Mouse (Mus musculus): ENCODE data around the gene Ankrd34a. TPM values are rescaled to one million over a fixed set of nuclear protein-coding genes. Genes with fewer than 3 reads are reported as not detected.

The Ankrd34a gene
- polyA plus RNA-seq, 1 experiment from 2014 or later, result 2.2 TPM

GRCm38 (mm10) chr3:96556651-96557635 is 39.5 kb upstream of the Ankrd34a start:
- H3K4me2 ChIP-seq, result peak overlapping the region; percentile 87
- H3K4me1 ChIP-seq, result peaks cover 48% of the 10 kb centered on the region
- H3K27me3 ChIP-seq (replicated peaks), result no peaks in the 10 kb centered on the region
- H3K36me3 ChIP-seq, result peaks cover 20% of the 10 kb centered on the region
- no peak for ATAC-seq (ENCODE audit: insufficient read depth, low FRiP score, low read depth)
- H3K4me3 ChIP-seq (replicated peaks), result peak overlapping the region; percentile 65
- no peaks in the 10 kb centered on the region for H3K9me3 ChIP-seq
- 2% methylated on average over 22 of the region's 22 CpGs for WGBS
- peak overlapping the region; percentile 96 for H3K27ac ChIP-seq
- peak overlapping the region; percentile 53 for H3K9ac ChIP-seq

DNA sequence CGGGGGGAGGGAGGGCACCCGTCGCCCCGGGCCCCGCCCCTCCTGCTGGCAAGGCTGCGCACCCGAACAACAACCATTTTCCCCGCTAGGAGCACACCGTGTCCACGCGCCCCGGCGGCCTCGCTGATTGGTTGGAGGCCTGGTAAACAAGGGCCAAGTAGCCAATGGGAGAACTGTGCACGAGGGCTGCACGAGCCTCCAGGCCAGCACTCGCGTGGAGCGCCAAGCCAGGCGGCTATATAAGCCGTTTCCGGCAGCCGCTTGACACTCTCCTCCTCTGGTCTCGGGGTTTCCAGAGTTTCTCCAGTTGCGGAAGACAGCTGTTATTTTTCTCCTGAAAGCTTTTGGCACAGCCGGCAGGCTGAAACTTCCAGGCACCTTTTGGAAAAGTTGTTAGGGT is 38.7 kb upstream of the Ankrd34a start, which contains the start of gene Txnip:
TSS of gene Txnip (plus strand) at position 264 of the 400 bp plus-strand sequence.
- H3K9me3 ChIP-seq, result no peaks in the 10 kb centered on the region
- H3K4me1 ChIP-seq, result peaks cover 53% of the 10 kb centered on the region

DNA sequence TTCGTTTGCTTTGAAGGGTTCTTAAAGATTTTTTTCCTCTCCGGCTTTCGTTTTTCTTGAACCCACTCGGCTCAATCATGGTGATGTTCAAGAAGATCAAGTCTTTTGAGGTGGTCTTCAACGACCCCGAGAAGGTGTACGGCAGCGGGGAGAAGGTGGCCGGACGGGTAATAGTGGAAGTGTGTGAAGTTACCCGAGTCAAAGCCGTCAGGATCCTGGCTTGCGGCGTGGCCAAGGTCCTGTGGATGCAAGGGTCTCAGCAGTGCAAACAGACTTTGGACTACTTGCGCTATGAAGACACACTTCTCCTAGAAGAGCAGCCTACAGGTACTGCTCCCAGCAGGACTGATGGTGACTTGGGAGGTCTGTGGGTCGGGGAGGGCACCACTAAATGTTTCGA is 38.3 kb upstream of the Ankrd34a start:
- H3K4me1 ChIP-seq, result peaks cover 53% of the 10 kb centered on the region

More for the DNA sequence above, 38.7 kb upstream of the Ankrd34a start, which contains the start of gene Txnip:
- H3K9ac ChIP-seq, result peak within 1 kb of the TSS; percentile 77
- H3K27ac ChIP-seq, result peak within 1 kb of the TSS; percentile 96
- peaks cover 20% of the 10 kb centered on the region for H3K36me3 ChIP-seq
- H3K4me2 ChIP-seq, result peak within 1 kb of the TSS; percentile 87
- no peaks in the 10 kb centered on the region for H3K27me3 ChIP-seq (replicated peaks)
- under 1% methylated on average over 26 of the region's 26 CpGs for WGBS
- H3K4me3 ChIP-seq (replicated peaks), result peak within 1 kb of the TSS; percentile 65
- peak; percentile 99 for ATAC-seq (ENCODE audit: insufficient read depth, low FRiP score, low read depth)

GRCm38 (mm10) chr3:96558668-96559196 is 37.7 kb upstream of the Ankrd34a start:
- Histone ChIP-seq H3K4me2 (peak overlapping the region; percentile 60), H3K36me3 (peaks cover 20% of the 10 kb centered on the region), H3K9ac (peak overlapping the region; percentile 77), H3K4me1 (peaks cover 50% of the 10 kb centered on the region), H3K27ac (peak overlapping the region; percentile 96), H3K27me3 (replicated peaks) (no peaks in the 10 kb centered on the region), H3K9me3 (no peaks in the 10 kb centered on the region), H3K4me3 (replicated peaks) (peak overlapping the region; percentile 65)
- no peak for ATAC-seq (ENCODE audit: insufficient read depth, low FRiP score, low read depth)
- 12% methylated on average over 10 of the region's 10 CpGs for WGBS

More for the DNA sequence above, 38.3 kb upstream of the Ankrd34a start:
- peaks cover 20% of the 10 kb centered on the region for H3K36me3 ChIP-seq
- under 1% methylated on average over 17 of the region's 17 CpGs for WGBS
- H3K4me2 ChIP-seq, result peak overlapping the region; percentile 60
- ATAC-seq (ENCODE audit: insufficient read depth, low FRiP score, low read depth), result no peak
- H3K27ac ChIP-seq, result peak overlapping the region; percentile 96
- H3K27me3 ChIP-seq (replicated peaks), result no peaks in the 10 kb centered on the region
- H3K4me3 ChIP-seq (replicated peaks), result peak overlapping the region; percentile 65
- no peaks in the 10 kb centered on the region for H3K9me3 ChIP-seq
- peak overlapping the region; percentile 77 for H3K9ac ChIP-seq

DNA sequence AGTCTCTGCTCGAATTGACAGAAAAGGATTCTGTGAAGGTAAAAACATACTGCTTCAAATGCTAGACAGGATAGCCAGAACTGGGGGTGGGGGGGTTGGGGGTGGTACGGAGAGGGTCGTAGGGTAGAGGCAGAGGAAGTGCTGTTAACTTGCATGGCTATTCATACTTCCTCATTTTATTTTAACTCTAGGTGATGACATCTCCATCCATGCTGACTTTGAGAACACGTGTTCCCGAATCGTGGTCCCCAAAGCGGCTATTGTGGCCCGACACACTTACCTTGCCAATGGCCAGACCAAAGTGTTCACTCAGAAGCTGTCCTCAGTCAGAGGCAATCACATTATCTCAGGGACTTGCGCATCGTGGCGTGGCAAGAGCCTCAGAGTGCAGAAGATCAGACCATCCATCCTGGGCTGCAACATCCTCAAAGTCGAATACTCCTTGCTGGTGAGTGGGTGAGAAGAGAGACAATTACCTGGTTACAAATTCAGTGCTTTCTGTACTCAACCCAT is 37.0 kb upstream of the Ankrd34a start:
- peak overlapping the region; percentile 77; the same call in 1 of the 2 replicates for H3K9ac ChIP-seq
- H3K4me3 ChIP-seq (replicated peaks), result peak overlapping the region; percentile 65
- 57% methylated on average over 12 of the region's 12 CpGs for WGBS
- H3K36me3 ChIP-seq, result peaks cover 20% of the 10 kb centered on the region
- H3K9me3 ChIP-seq, result no peaks in the 10 kb centered on the region
- no peaks in the 10 kb centered on the region for H3K27me3 ChIP-seq (replicated peaks)
- ATAC-seq (ENCODE audit: insufficient read depth, low FRiP score, low read depth), result no peak
- H3K27ac ChIP-seq, result peak overlapping the region; percentile 58
- peaks cover 46% of the 10 kb centered on the region for H3K4me1 ChIP-seq
- H3K4me2 ChIP-seq, result peak overlapping the region; percentile 60

- ATAC-seq (ENCODE audit: insufficient read depth, low FRiP score, low read depth), result no peak
- Histone ChIP-seq H3K4me2 (peak overlapping the region; percentile 60), H3K9me3 (no peaks in the 10 kb centered on the region), H3K36me3 (peaks cover 20% of the 10 kb centered on the region), H3K4me3 (replicated peaks) (peak overlapping the region; percentile 65), H3K27me3 (replicated peaks) (no peaks in the 10 kb centered on the region), H3K27ac (peak overlapping the region; percentile 58), H3K4me1 (peaks cover 43% of the 10 kb centered on the region), H3K9ac (peak overlapping the region; percentile 5; the same call in 1 of the 2 replicates)
- 68% methylated on average over 23 of the region's 23 CpGs for WGBS
Observed at GRCm38 (mm10) chr3:96559911-96560850, 36.3 kb upstream of the Ankrd34a start.

DNA sequence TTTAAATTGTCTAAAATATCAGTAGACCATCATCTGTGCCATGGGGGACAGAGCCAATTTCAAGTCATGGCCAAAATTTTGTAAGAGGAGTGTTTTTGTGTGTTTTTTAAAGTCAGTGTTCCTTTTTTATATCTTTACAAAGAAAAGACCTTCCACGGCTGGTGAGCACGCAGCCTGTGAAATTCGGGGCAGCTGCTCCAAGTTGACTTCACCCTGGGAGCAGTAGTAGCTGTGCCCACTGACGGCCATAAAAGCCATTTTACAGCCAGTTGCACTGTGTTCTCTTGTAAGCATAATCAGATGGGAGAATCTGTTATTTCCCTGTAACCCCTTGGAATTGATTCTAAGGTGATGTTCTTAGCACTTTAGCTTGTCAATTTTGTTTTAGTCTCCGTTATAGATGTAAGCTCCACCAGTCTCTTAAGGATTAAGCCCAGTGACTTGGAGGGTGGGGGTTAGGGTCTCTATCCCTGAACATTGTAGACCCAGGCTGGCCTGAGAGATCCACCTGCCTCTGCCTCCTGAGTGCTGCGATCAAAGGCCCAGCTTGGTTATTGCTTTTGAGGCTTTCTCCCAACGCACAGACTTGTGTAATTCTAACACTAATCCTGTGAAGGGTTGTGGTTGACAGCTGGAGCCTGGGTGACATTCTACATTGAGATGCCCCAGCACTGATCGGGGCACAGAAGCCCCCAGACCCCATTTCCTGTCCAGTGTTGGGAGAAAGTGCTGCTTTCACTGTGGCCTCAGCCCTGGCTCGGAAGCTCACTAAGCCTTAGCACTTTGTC is 35.4 kb upstream of the Ankrd34a start:
- H3K27ac ChIP-seq, result peak overlapping the region; percentile 58
- H3K36me3 ChIP-seq, result peaks cover 20% of the 10 kb centered on the region
- H3K4me2 ChIP-seq, result peak overlapping the region; percentile 60
- H3K4me3 ChIP-seq (replicated peaks), result peak overlapping the region; percentile 65
- H3K9ac ChIP-seq, result peak overlapping the region; percentile 13; the same call in 1 of the 2 replicates
- H3K9me3 ChIP-seq, result no peaks in the 10 kb centered on the region
- no peak for ATAC-seq (ENCODE audit: insufficient read depth, low FRiP score, low read depth)
- H3K4me1 ChIP-seq, result peaks cover 34% of the 10 kb centered on the region
- no peaks in the 10 kb centered on the region for H3K27me3 ChIP-seq (replicated peaks)
- WGBS, result 75% methylated on average over 9 of the region's 9 CpGs

DNA sequence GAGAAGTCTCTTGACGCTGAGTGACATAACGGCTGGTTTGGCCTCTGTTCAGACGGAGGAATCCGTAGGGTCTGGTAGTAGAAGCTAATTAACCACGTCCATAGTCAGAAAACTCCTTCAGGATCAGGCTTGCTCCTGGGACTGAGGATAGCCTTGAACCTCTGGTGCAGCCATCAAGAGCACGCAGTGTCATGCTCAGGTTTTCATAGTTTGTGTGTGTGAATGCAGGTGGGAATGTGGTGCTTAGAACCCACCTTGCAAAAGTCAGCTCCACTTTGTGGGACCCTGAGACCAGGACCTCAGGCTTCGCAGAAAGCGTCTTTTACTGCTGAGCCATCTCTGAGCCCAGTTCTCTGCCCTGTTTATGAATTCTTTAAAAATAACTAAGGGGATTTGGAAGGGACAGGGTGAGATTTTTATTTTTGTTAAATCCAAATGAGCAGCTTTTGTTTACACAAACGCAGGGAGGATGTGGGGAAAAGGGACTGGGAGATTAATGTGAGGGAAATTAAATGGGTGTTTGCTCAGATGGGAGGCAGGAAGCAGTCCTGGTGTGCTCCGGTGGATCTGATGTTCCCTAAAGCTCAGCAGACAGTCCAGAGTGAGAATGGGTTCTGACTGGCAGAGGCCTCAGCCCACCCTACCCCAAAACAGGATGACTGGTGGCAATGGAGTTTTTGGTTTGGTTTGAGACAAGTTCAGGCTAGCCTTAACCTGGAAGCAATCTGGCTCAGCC is 34.3 kb upstream of the Ankrd34a start:
- Histone ChIP-seq H3K36me3 (peaks cover 20% of the 10 kb centered on the region), H3K4me3 (replicated peaks) (peak overlapping the region; percentile 17; the same call in 1 of the 2 replicates), H3K27ac (peak overlapping the region; percentile 71), H3K27me3 (replicated peaks) (no peaks in the 10 kb centered on the region), H3K4me1 (peaks cover 34% of the 10 kb centered on the region), H3K4me2 (peak overlapping the region; percentile 19), H3K9me3 (no peaks in the 10 kb centered on the region), H3K9ac (no peak overlapping the region)
- 34% methylated on average over 10 of the region's 10 CpGs for WGBS
- no peak for ATAC-seq (ENCODE audit: insufficient read depth, low FRiP score, low read depth)

GRCm38 (mm10) chr3:96563267-96563666 is 33.2 kb upstream of the Ankrd34a start:
- Histone ChIP-seq H3K4me2 (no peak overlapping the region), H3K9ac (no peak overlapping the region), H3K27me3 (replicated peaks) (no peaks in the 10 kb centered on the region), H3K4me1 (peaks cover 34% of the 10 kb centered on the region), H3K4me3 (replicated peaks) (no peak overlapping the region), H3K9me3 (no peaks in the 10 kb centered on the region), H3K36me3 (peaks cover 20% of the 10 kb centered on the region), H3K27ac (no peak overlapping the region; the same call in 1 of the 2 replicates)
- ATAC-seq (ENCODE audit: insufficient read depth, low FRiP score, low read depth), result no peak
- WGBS, result 89% methylated on average over 8 of the region's 8 CpGs
